Mouse (Mus musculus) myocyte (in vitro differentiated cells): ENCODE measurements around the gene Tfr2.

Source experiments
- CEBPB ChIP-seq: IDR thresholded peaks from 2 replicates; pipeline ENCODE4 v1.6.1; 2011; ENCODE audit warnings: mild to moderate bottlenecking, moderate library complexity; ENCODE audit not compliant: poor library complexity, insufficient read depth, severe bottlenecking
- E2F4 ChIP-seq: IDR thresholded peaks from one replicate; pipeline ENCODE4 v1.6.1; 2011; ENCODE audit warnings: mild to moderate bottlenecking, control low read depth, moderate library complexity; ENCODE audit not compliant: insufficient read depth
- MYOD1 ChIP-seq, 3 experiments: IDR thresholded peaks; one replicate each; pipeline ENCODE4 v1.6.1; 2011; ENCODE audit warnings: control low read depth in 2 of 3, low read depth in 2 of 3, mild to moderate bottlenecking in 2 of 3, moderate library complexity in 1 of 3; ENCODE audit not compliant: insufficient read length in 2 of 3, control insufficient read depth in 1 of 3
- MYOG ChIP-seq, 3 experiments: IDR thresholded peaks; one replicate each; pipeline ENCODE4 v1.6.1; 2011; ENCODE audit warnings: control low read depth in 2 of 3, low read depth in 2 of 3, mild to moderate bottlenecking in 2 of 3; ENCODE audit not compliant: insufficient read length in 2 of 3, control insufficient read depth in 1 of 3, insufficient read depth in 1 of 3
- POLR2A ChIP-seq: IDR thresholded peaks from one replicate; pipeline ENCODE4 v1.6.1; 2011; ENCODE audit warnings: low read depth, mild to moderate bottlenecking, control low read depth, moderate library complexity; ENCODE audit not compliant: insufficient read length
- POLR2AphosphoS2 ChIP-seq: IDR thresholded peaks from one replicate; pipeline ENCODE4 v1.6.1; 2011; ENCODE audit warnings: low read depth, control low read depth; ENCODE audit not compliant: insufficient read length
- REST ChIP-seq: IDR thresholded peaks from one replicate; pipeline ENCODE4 v1.6.1; 2011; ENCODE audit warnings: mild to moderate bottlenecking, control low read depth, moderate library complexity; ENCODE audit not compliant: insufficient read depth, insufficient read length
- SRF ChIP-seq: IDR thresholded peaks from one replicate; pipeline ENCODE4 v1.6.1; 2011; ENCODE audit warnings: low read depth; ENCODE audit not compliant: control insufficient read depth, insufficient read length
- TCF12 ChIP-seq: IDR thresholded peaks from one replicate; pipeline ENCODE4 v1.6.1; 2011; ENCODE audit warnings: mild to moderate bottlenecking, control low read depth; ENCODE audit not compliant: poor library complexity, insufficient read depth, severe bottlenecking
- USF1 ChIP-seq: IDR thresholded peaks from one replicate; pipeline ENCODE4 v1.6.1; 2011; ENCODE audit warnings: low read depth, mild to moderate bottlenecking, control low read depth, moderate library complexity

GRCm38 (mm10) chr5:137553000-137553399, 16.6 kb upstream of the Tfr2 start:
- TF ChIP-seq POLR2A (no peak), E2F4 (no peak), SRF (no peak), POLR2AphosphoS2 (no peak), REST (no peak), USF1 (no peak), MYOD1 (IDR thresholded peaks at IDR 0.05; ENCODE audit: control insufficient read depth in 1 of 3, insufficient read length in 2 of 3, low read depth in 2 of 3) (no peak), TCF12 (no peak), CEBPB (no peak), MYOG (IDR thresholded peaks at IDR 0.05; ENCODE audit: control insufficient read depth in 1 of 3, insufficient read depth in 1 of 3, insufficient read length in 2 of 3, low read depth in 2 of 3) (no peak)
